In the genomic region with DNA sequence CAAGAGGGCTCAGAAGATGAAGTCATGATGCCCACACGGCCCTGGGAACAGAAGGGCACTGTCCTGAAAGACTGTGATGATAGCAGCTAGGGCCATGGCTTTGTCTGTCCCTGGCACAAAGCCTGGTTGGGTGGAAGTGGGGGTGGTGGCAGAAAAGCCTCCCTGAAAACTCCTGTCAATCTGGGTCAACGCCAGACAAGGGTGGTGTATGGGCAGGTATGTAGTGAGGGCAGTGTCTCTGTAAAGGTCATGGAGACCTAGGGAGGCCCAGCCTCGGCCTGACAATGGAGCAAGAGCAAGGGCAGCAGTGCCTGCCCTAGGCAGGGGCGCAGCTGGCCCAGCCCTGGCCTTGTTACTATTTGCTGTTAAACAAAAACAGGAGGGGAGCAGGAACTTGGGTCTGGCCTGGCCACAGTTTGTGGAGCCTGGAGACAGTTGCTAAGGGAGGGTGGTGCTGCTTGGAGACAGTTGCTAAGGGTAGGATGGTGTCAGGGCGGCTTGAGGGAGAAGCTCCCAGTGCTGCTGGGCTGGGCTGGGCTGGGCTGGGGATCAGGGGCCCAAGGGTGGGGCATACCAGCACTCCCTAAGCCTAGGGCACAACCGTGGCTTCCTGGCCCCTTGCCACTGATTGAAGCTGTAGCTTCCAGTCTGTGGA, we compare ENCODE assay signal across 10 mouse cellular contexts. TPM values are rescaled to one million over a fixed set of nuclear protein-coding genes. Genes with fewer than 3 reads are reported as not detected.
A peak's percentile ranks its signal among the peaks of the same experiment; 100 is the strongest.
DNase-seq lines count a peak whose midpoint lies in the region; ATAC-seq and TF ChIP-seq lines count a peak whose summit lies in the region.
"Had no signal": no experiment of that assay in that cellular context is flagged by ENCODE, and none has a peak within 500 bp of the region (broad histone marks: within the 10 kb centered on the region; RNA-seq: fewer than 3 reads in every experiment).

No protein-coding gene starts in this region.

- H3K36me3 ChIP-seq in intestine, embryonic 16.5 days (ENCODE audit: control insufficient read depth, insufficient read depth, low read length): no peaks in the 10 kb centered on the region
- no peaks in the 10 kb centered on the region for H3K36me3 ChIP-seq in intestine, embryonic 15.5 days
- H3K36me3 ChIP-seq in heart, embryonic 10.5 days: 0 out of 2 replicates have a peak, but pooled peaks cover 5% of the 10 kb centered on the region
- H3K36me3 ChIP-seq in liver, embryonic 13.5 days: no peaks in the 10 kb centered on the region
- H3K36me3 ChIP-seq in midbrain, postnatal 0 days (ENCODE audit: insufficient read depth, low read length): peaks cover 13% of the 10 kb centered on the region

- H3K9me3 ChIP-seq in intestine, embryonic 16.5 days (ENCODE audit: control insufficient read depth, low read length): no peaks in the 10 kb centered on the region
- no peaks in the 10 kb centered on the region for H3K9me3 ChIP-seq in intestine, embryonic 15.5 days
- H3K9me3 ChIP-seq in heart, embryonic 10.5 days: no peaks in the 10 kb centered on the region
- no peaks in the 10 kb centered on the region for H3K9me3 ChIP-seq in liver, embryonic 13.5 days (replicated peaks)
- H3K9me3 ChIP-seq in midbrain, postnatal 0 days (ENCODE audit: low read length): no peaks in the 10 kb centered on the region

- no peak overlapping the region for H3K4me3 ChIP-seq in intestine, embryonic 16.5 days (ENCODE audit: low read length)
- H3K4me3 ChIP-seq in intestine, embryonic 15.5 days (replicated peaks): no peak overlapping the region
- H3K4me3 ChIP-seq in heart, embryonic 10.5 days: no peak overlapping the region
- H3K4me3 ChIP-seq in liver, embryonic 13.5 days (replicated peaks): no peak overlapping the region
- H3K4me3 ChIP-seq in midbrain, postnatal 0 days (ENCODE audit: low read depth, low read length): peak overlapping the region; percentile 45; the same call in 1 of the 2 replicates

- peak; percentile 73 to 78 for DNase-seq in cerebellum, postnatal 25 days
- DNase-seq in heart, embryonic 10.5 days (ENCODE audit: low spot score): no peak
- DNase-seq in liver, embryonic 13.5 days: no peak
- peak; percentile 82 for DNase-seq in midbrain, postnatal 0 days (ENCODE audit: low spot score)
- no peak for DNase-seq in adrenal gland, adult 2 months
- DNase-seq in thymus, postnatal 25 days: no peak

- no peak overlapping the region for H3K4me2 ChIP-seq in intestine, embryonic 16.5 days (ENCODE audit: low read depth, low read length)
- H3K4me2 ChIP-seq in intestine, embryonic 15.5 days (replicated peaks): no peak overlapping the region
- H3K4me2 ChIP-seq in liver, embryonic 13.5 days: peak overlapping the region; percentile 19; the same call in 1 of the 2 replicates
- peak overlapping the region; percentile 68 for H3K4me2 ChIP-seq in midbrain, postnatal 0 days (ENCODE audit: low read depth, low read length, poor library complexity, severe bottlenecking)

- H3K4me1 ChIP-seq in intestine, embryonic 16.5 days (ENCODE audit: control insufficient read depth, insufficient read depth, low read length): peaks cover 27% of the 10 kb centered on the region
- peaks cover 32% of the 10 kb centered on the region for H3K4me1 ChIP-seq in intestine, embryonic 15.5 days (replicated peaks)
- peaks cover 54% of the 10 kb centered on the region for H3K4me1 ChIP-seq in heart, embryonic 10.5 days
- H3K4me1 ChIP-seq in liver, embryonic 13.5 days (replicated peaks): peaks cover 48% of the 10 kb centered on the region
- peaks cover 19% of the 10 kb centered on the region for H3K4me1 ChIP-seq in midbrain, postnatal 0 days (ENCODE audit: insufficient read depth, low read length)

- TF ChIP-seq CTCF in midbrain, postnatal 0 days (IDR thresholded peaks at IDR 0.05): no peak

- ATAC-seq in intestine, embryonic 16.5 days: no peak
- no peak for ATAC-seq in intestine, embryonic 15.5 days
- ATAC-seq in liver, embryonic 13.5 days (ENCODE audit: low read depth): peak; percentile 65
- peak; percentile 9; the same call in 1 of the 2 replicates for ATAC-seq in midbrain, postnatal 0 days (ENCODE audit: low FRiP score)

- H3K27ac ChIP-seq in intestine, embryonic 16.5 days (ENCODE audit: low read length): no peak overlapping the region; the same call in 1 of the 2 replicates
- H3K27ac ChIP-seq in intestine, embryonic 15.5 days: no peak overlapping the region
- H3K27ac ChIP-seq in heart, embryonic 10.5 days: 0 out of 2 replicates have a peak overlapping the region, but pooled peaks have one; percentile 56
- no peak overlapping the region for H3K27ac ChIP-seq in liver, embryonic 13.5 days
- H3K27ac ChIP-seq in midbrain, postnatal 0 days (ENCODE audit: low read depth, low read length): peak overlapping the region; percentile 43

- 0 out of 2 replicates have a peak overlapping the region, but pooled peaks have one; percentile 21 for H3K9ac ChIP-seq in intestine, embryonic 16.5 days (ENCODE audit: low read depth, low read length)
- H3K9ac ChIP-seq in intestine, embryonic 15.5 days: no peak overlapping the region
- no peak overlapping the region for H3K9ac ChIP-seq in liver, embryonic 13.5 days
- H3K9ac ChIP-seq in midbrain, postnatal 0 days (replicated peaks; ENCODE audit: low read length, poor library complexity, severe bottlenecking): peak overlapping the region; percentile 9; the same call in 1 of the 2 replicates

- 36% methylated on average over 6 of the region's 6 CpGs for WGBS in intestine, embryonic 16.5 days
- 40% methylated on average over 6 of the region's 6 CpGs for WGBS in intestine, embryonic 15.5 days
- 44% methylated on average over 6 of the region's 6 CpGs for WGBS in heart, embryonic 10.5 days
- 52% methylated on average over 6 of the region's 6 CpGs for WGBS in liver, embryonic 13.5 days (ENCODE audit: insufficient replicate concordance)
- 16% methylated on average over 6 of the region's 6 CpGs for WGBS in midbrain, postnatal 0 days

- no peaks in the 10 kb centered on the region; the same call in 1 of the 2 replicates for H3K27me3 ChIP-seq in intestine, embryonic 16.5 days (replicated peaks; ENCODE audit: control insufficient read depth, insufficient read depth, low read length)
- H3K27me3 ChIP-seq in intestine, embryonic 15.5 days (replicated peaks): no peaks in the 10 kb centered on the region; the same call in 1 of the 2 replicates
- H3K27me3 ChIP-seq in heart, embryonic 10.5 days (ENCODE audit: insufficient read depth, poor library complexity, severe bottlenecking): peaks cover 48% of the 10 kb centered on the region
- H3K27me3 ChIP-seq in liver, embryonic 13.5 days: peaks cover 82% of the 10 kb centered on the region
- no peaks in the 10 kb centered on the region for H3K27me3 ChIP-seq in midbrain, postnatal 0 days (ENCODE audit: insufficient read depth, low read length)
- H3K27me3 ChIP-seq: CH12.LX had no signal

RNA-seq across cellular contexts. Expression of a gene that starts 2.2 kb away (rescaled TPM):
- 41.9 and 42.3 TPM in 2 replicates for polyA plus RNA-seq in intestine, embryonic 16.5 days (2015; fragmentation: Nextera tagmentation; extraction: Ambion mirVana)
- polyA plus RNA-seq in intestine, embryonic 15.5 days (2015; fragmentation: Nextera tagmentation; extraction: Ambion mirVana): 38.1 and 39.3 TPM in 2 replicates
- polyA plus RNA-seq in heart, embryonic 10.5 days (2016; fragmentation: Nextera tagmentation; extraction: Ambion mirVana): 25.5 and 28.4 TPM in 2 replicates
- polyA plus RNA-seq in liver, embryonic 13.5 days (2015; fragmentation: Nextera tagmentation; extraction: Ambion mirVana): 1.6 and 1.8 TPM in 2 replicates
- total RNA-seq in midbrain, postnatal 0 days (2014; rRNA removed): 75.0 and 82.8 TPM in 2 replicates
- 159 and 164 TPM in 2 replicates for polyA plus RNA-seq in midbrain, postnatal 0 days (2015; fragmentation: Nextera tagmentation; extraction: Ambion mirVana)
- 10 to 100 TPM; 26.2 to 37.5 TPM for total RNA-seq in adrenal gland, adult 2 months (2021)
- 50.8 and 65.2 TPM in 2 replicates for polyA plus RNA-seq in adrenal gland, adult 2 months (2012; rRNA removed)

RNA-seq across cellular contexts. Expression of a gene that starts 27.5 kb away (rescaled TPM):
- 17.5 and 18.5 TPM in 2 replicates for polyA plus RNA-seq in intestine, embryonic 16.5 days (2015; fragmentation: Nextera tagmentation; extraction: Ambion mirVana)
- 20.1 and 22.6 TPM in 2 replicates for polyA plus RNA-seq in intestine, embryonic 15.5 days (2015; fragmentation: Nextera tagmentation; extraction: Ambion mirVana)
- polyA plus RNA-seq in heart, embryonic 10.5 days (2016; fragmentation: Nextera tagmentation; extraction: Ambion mirVana): 16.1 and 21.6 TPM in 2 replicates
- 2.1 TPM in 2 replicates for polyA plus RNA-seq in liver, embryonic 13.5 days (2015; fragmentation: Nextera tagmentation; extraction: Ambion mirVana)
- total RNA-seq in midbrain, postnatal 0 days (2014; rRNA removed): 32.9 and 47.2 TPM in 2 replicates
- 27.3 and 27.9 TPM in 2 replicates for polyA plus RNA-seq in midbrain, postnatal 0 days (2015; fragmentation: Nextera tagmentation; extraction: Ambion mirVana)
- total RNA-seq in adrenal gland, adult 2 months (2021): 10 to 100 TPM; 13.8 to 19.2 TPM
- polyA plus RNA-seq in adrenal gland, adult 2 months (2012; rRNA removed): 53.3 and 62.5 TPM in 2 replicates

RNA-seq across cellular contexts. Expression of a gene that starts 49.4 kb away (rescaled TPM):
- 1.9 and 2.3 TPM in 2 replicates for polyA plus RNA-seq in intestine, embryonic 16.5 days (2015; fragmentation: Nextera tagmentation; extraction: Ambion mirVana)
- 2.7 and 3.0 TPM in 2 replicates for polyA plus RNA-seq in intestine, embryonic 15.5 days (2015; fragmentation: Nextera tagmentation; extraction: Ambion mirVana)
- 14.8 and 37.5 TPM in 2 replicates for polyA plus RNA-seq in heart, embryonic 10.5 days (2016; fragmentation: Nextera tagmentation; extraction: Ambion mirVana)
- polyA plus RNA-seq in liver, embryonic 13.5 days (2015; fragmentation: Nextera tagmentation; extraction: Ambion mirVana): 1.5 and 2.2 TPM in 2 replicates
- 0.57 and 0.88 TPM in 2 replicates for total RNA-seq in midbrain, postnatal 0 days (2014; rRNA removed)
- polyA plus RNA-seq in midbrain, postnatal 0 days (2015; fragmentation: Nextera tagmentation; extraction: Ambion mirVana): 1.3 and 1.9 TPM in 2 replicates
- total RNA-seq in adrenal gland, adult 2 months (2021): under 1 TPM; 0.14 to 0.35 TPM
- polyA plus RNA-seq in adrenal gland, adult 2 months (2012; rRNA removed): 1.2 and 2.2 TPM in 2 replicates
- total RNA-seq: CH12.LX; left cerebral cortex, postnatal 25 days had no signal

RNA-seq across cellular contexts. Expression of a gene that starts 55.8 kb away (rescaled TPM):
- polyA plus RNA-seq in intestine, embryonic 16.5 days (2015; fragmentation: Nextera tagmentation; extraction: Ambion mirVana): 0.07 TPM in 1 of 2 replicates, not detected in the other
- 0.24 and 0.26 TPM in 2 replicates for polyA plus RNA-seq in intestine, embryonic 15.5 days (2015; fragmentation: Nextera tagmentation; extraction: Ambion mirVana)
- 0.09 TPM in 1 of 2 replicates, not detected in the other for polyA plus RNA-seq in heart, embryonic 10.5 days (2016; fragmentation: Nextera tagmentation; extraction: Ambion mirVana)
- 0.15 and 0.16 TPM in 2 replicates for polyA plus RNA-seq in liver, embryonic 13.5 days (2015; fragmentation: Nextera tagmentation; extraction: Ambion mirVana)
- total RNA-seq in midbrain, postnatal 0 days (2014; rRNA removed): 0.28 and 0.93 TPM in 2 replicates
- polyA plus RNA-seq in midbrain, postnatal 0 days (2015; fragmentation: Nextera tagmentation; extraction: Ambion mirVana): 0.86 and 0.99 TPM in 2 replicates
- total RNA-seq in adrenal gland, adult 2 months (2021): 1 to 10 TPM; 2.7 to 3.0 TPM
- 1.3 and 1.5 TPM in 2 replicates for polyA plus RNA-seq in adrenal gland, adult 2 months (2012; rRNA removed)

RNA-seq across cellular contexts. Expression of a gene that starts 55.9 kb away (rescaled TPM):
- 0.04 TPM in 1 of 2 replicates, not detected in the other for polyA plus RNA-seq in intestine, embryonic 16.5 days (2015; fragmentation: Nextera tagmentation; extraction: Ambion mirVana)
- 0.05 TPM in 1 of 2 replicates, not detected in the other for polyA plus RNA-seq in intestine, embryonic 15.5 days (2015; fragmentation: Nextera tagmentation; extraction: Ambion mirVana)
- polyA plus RNA-seq in heart, embryonic 10.5 days (2016; fragmentation: Nextera tagmentation; extraction: Ambion mirVana): not detected in 2 replicates
- not detected in 2 replicates for polyA plus RNA-seq in liver, embryonic 13.5 days (2015; fragmentation: Nextera tagmentation; extraction: Ambion mirVana)
- total RNA-seq in midbrain, postnatal 0 days (2014; rRNA removed): 0.09 and 0.16 TPM in 2 replicates
- polyA plus RNA-seq in midbrain, postnatal 0 days (2015; fragmentation: Nextera tagmentation; extraction: Ambion mirVana): 0.27 TPM in 2 replicates
- total RNA-seq in adrenal gland, adult 2 months (2021): not detected
- 0.03 and 0.11 TPM in 2 replicates for polyA plus RNA-seq in adrenal gland, adult 2 months (2012; rRNA removed)
- total RNA-seq: left cerebral cortex, postnatal 25 days had no signal

Comparison
In these comparisons a context has a peak if more than half of its experiments do, and no peak if none do; other contexts are left out.
1. H3K9ac ChIP-seq: peak in intestine, embryonic 16.5 days (single experiment) and midbrain, postnatal 0 days (single experiment); none in intestine, embryonic 15.5 days (single experiment) and liver, embryonic 13.5 days (single experiment).
2. ATAC-seq: peak in liver, embryonic 13.5 days (single experiment) and midbrain, postnatal 0 days (single experiment); none in intestine, embryonic 16.5 days (single experiment) and intestine, embryonic 15.5 days (single experiment).
3. H3K27ac ChIP-seq: peak in heart, embryonic 10.5 days (single experiment) and midbrain, postnatal 0 days (single experiment); none in intestine, embryonic 16.5 days (single experiment), intestine, embryonic 15.5 days (single experiment) and liver, embryonic 13.5 days (single experiment).
4. H3K4me2 ChIP-seq: peak in liver, embryonic 13.5 days (single experiment) and midbrain, postnatal 0 days (single experiment); none in intestine, embryonic 16.5 days (single experiment) and intestine, embryonic 15.5 days (single experiment).
5. DNase-seq: peak in cerebellum, postnatal 25 days (2 of 2) and midbrain, postnatal 0 days (single experiment); none in heart, embryonic 10.5 days (single experiment), liver, embryonic 13.5 days (single experiment), adrenal gland, adult 2 months (single experiment) and thymus, postnatal 25 days (single experiment).